Mouse (Mus musculus): ENCODE data around the gene Ttl.

Gene Ttl

GRCm38 (mm10) chr2:129065437-129066282 lies at the start of gene Ttl:
TSS of gene Ttl (plus strand) at chr2:129065942.
- peak; percentile 52 for DNase-seq (ENCODE audit: low read depth, low spot score)

GRCm38 (mm10) chr2:129020106-129020505 lies 45.6 kb upstream of the Ttl start:
- no peak for DNase-seq (ENCODE audit: low read depth, low spot score)

- DNase-seq (ENCODE audit: low read depth, low spot score) = no peak
Observed at GRCm38 (mm10) chr2:129024820-129025219, 40.9 kb upstream of the Ttl start.

- DNase-seq (ENCODE audit: low read depth, low spot score) = no peak
Observed at GRCm38 (mm10) chr2:129035381-129035780, 30.4 kb upstream of the Ttl start.

GRCm38 (mm10) chr2:129038426-129038936 lies 27.3 kb upstream of the Ttl start:
- DNase-seq (ENCODE audit: low read depth, low spot score) = no peak

GRCm38 (mm10) chr2:129038937-129039631 lies 26.7 kb upstream of the Ttl start:
- no peak for DNase-seq (ENCODE audit: low read depth, low spot score)

GRCm38 (mm10) chr2:129040567-129040966 lies 25.2 kb upstream of the Ttl start:
- no peak for DNase-seq (ENCODE audit: low read depth, low spot score)

- DNase-seq (ENCODE audit: low read depth, low spot score) = no peak
Observed at GRCm38 (mm10) chr2:129046172-129046845, 19.4 kb upstream of the Ttl start.

GRCm38 (mm10) chr2:129046846-129047196 lies 18.9 kb upstream of the Ttl start:
- DNase-seq (ENCODE audit: low read depth, low spot score) = no peak

GRCm38 (mm10) chr2:129047811-129048210 lies 17.9 kb upstream of the Ttl start, which contains the start of gene Vinac1:
TSS of gene Vinac1 (minus strand) at chr2:129048172.
- no peak for DNase-seq (ENCODE audit: low read depth, low spot score)

GRCm38 (mm10) chr2:129052451-129052983 lies 13.2 kb upstream of the Ttl start:
- no peak for DNase-seq (ENCODE audit: low read depth, low spot score)

- DNase-seq (ENCODE audit: low read depth, low spot score) = no peak
Observed at GRCm38 (mm10) chr2:129055741-129056140, 10.0 kb upstream of the Ttl start.

- DNase-seq (ENCODE audit: low read depth, low spot score) = no peak
Observed at GRCm38 (mm10) chr2:129056597-129056996, 9.1 kb upstream of the Ttl start.

GRCm38 (mm10) chr2:129057256-129057655 lies 8.5 kb upstream of the Ttl start:
- DNase-seq (ENCODE audit: low read depth, low spot score) = no peak

- no peak for DNase-seq (ENCODE audit: low read depth, low spot score)
Observed at GRCm38 (mm10) chr2:129057920-129058361, 7.8 kb upstream of the Ttl start.

- no peak for DNase-seq (ENCODE audit: low read depth, low spot score)
Observed at GRCm38 (mm10) chr2:129061456-129062059, 4.2 kb upstream of the Ttl start.

GRCm38 (mm10) chr2:129066326-129066725 lies 584 bp downstream of the Ttl start:
- DNase-seq (ENCODE audit: low read depth, low spot score) = no peak

GRCm38 (mm10) chr2:129070296-129070695 lies 4.6 kb downstream of the Ttl start:
- DNase-seq (ENCODE audit: low read depth, low spot score) = no peak

- no peak for DNase-seq (ENCODE audit: low read depth, low spot score)
Observed at GRCm38 (mm10) chr2:129078313-129078712, 12.6 kb downstream of the Ttl start.

GRCm38 (mm10) chr2:129079194-129079593 lies 13.5 kb downstream of the Ttl start:
- no peak for DNase-seq (ENCODE audit: low read depth, low spot score)

- no peak for DNase-seq (ENCODE audit: low read depth, low spot score)
Observed at GRCm38 (mm10) chr2:129081097-129081496, 15.4 kb downstream of the Ttl start.

All from skeletal muscle tissue, adult 2 months (tissue).